Mouse (Mus musculus) Patski (cell line): Measurements from ENCODE around the gene Rnaseh2a. TPM values are rescaled to one million over a fixed set of nuclear protein-coding genes. Genes with fewer than 3 reads are reported as not detected.

Experiments used
- ATAC-seq: fragments of 100-300 bp; one replicate; pipeline ENCODE4 v1.8.0; 2021
- CTCF ChIA-PET: fragments of 350-600 bp; sonication (Branson Sonifier 250); formaldehyde crosslinking; loops from one replicate; lab custom pipeline; 2022; ENCODE audit warnings: inconsistent platforms; lab: Charles Lee
- POLR2A ChIA-PET: fragments of 350-600 bp; sonication (Branson Sonifier 250); formaldehyde crosslinking; loops from one replicate; lab custom pipeline; 2022; ENCODE audit warnings: antibody characterized with exemption, inconsistent platforms; lab: Charles Lee
- DNase-seq: peaks from one replicate; pipeline ENCODE4 v3.0.0-alpha.2; 2011; ENCODE audit warnings: low read depth, low spot score
- H3K27me3 ChIP-seq: fragments of 371-371 bp; one replicate; pipeline ENCODE4 v1.5.1; 2021
- CTCF ChIP-seq: fragments of 100-300 bp; IDR thresholded peaks from one replicate; pipeline ENCODE4 v1.5.1; 2021
- in situ Hi-C: fragments of 300-500 bp; cut with MboI; formaldehyde crosslinking; loops from 3 replicates; pipeline ENCODE4 v1.11.1; 2018; ENCODE audit warnings: low pct_unique_long_range_greater_than_20kb, mixed read lengths
- polyA plus RNA-seq: library from polyadenylated mRNA; unstranded; gene quantifications from one replicate; pipeline ENCODE4 v1.2.3, GENCODE M21; 2021

The Rnaseh2a gene
- polyA plus RNA-seq, 1 experiment from 2014 or later: 91.5 TPM

DNA sequence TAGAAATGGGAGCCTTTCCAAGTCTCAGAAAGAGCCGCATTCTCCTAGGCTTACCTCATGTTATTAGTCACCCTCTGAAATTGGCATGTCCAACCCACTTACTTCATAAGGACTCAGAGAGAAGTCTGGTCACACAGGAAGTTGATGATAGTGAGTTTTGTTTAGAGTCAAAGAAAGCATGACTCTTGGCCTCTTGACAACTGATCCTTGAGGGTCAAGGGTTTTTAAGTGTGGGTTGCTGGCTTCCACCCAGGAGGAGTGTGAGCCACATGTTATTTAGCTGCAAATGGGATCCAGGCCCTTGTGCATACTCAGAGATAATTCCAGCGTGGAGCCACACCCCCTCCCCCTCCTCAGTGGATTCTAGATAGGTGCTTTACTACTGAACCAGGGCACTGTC is 48.0 kb downstream of the Rnaseh2a start:
- ATAC-seq: no peak
- in situ Hi-C loops: loop anchor here (5.0 kb wide), 1 partner anchor 36 kb away; no protein-coding TSS in a partner anchor
- CTCF ChIA-PET: interaction anchor here (1.3 kb wide), 1 partner anchor 18 kb away, joined by 3 read pairs; no protein-coding TSS in a partner anchor

DNA sequence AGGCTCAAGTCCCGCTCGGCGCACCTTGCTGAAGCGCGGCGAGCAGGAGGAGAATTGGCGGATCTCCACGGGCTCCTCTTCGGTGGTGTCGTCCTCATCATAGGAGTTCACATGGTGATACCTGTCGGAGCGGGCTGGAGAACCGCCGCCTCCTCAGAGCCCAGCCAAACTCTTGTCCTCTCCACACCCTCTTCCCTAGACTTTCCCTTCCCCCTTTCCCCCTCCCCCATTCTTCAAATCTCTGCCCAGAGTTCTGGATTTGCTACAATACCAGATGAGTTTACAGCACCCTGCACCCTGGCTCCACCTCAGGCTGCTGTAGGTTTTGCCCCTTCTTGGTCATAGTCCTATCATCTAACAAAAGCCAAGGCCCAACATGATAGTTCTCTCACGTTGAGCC is 50.9 kb downstream of the Rnaseh2a start:
- in situ Hi-C loops: no loop called here

More for the DNA sequence above, 48.0 kb downstream of the Rnaseh2a start:
- POLR2A ChIA-PET: no interaction called here
- TF ChIP-seq CTCF: no peak
- peak; percentile 4 for DNase-seq
- peaks cover 10% of the 10 kb centered on the region for H3K27me3 ChIP-seq

DNA sequence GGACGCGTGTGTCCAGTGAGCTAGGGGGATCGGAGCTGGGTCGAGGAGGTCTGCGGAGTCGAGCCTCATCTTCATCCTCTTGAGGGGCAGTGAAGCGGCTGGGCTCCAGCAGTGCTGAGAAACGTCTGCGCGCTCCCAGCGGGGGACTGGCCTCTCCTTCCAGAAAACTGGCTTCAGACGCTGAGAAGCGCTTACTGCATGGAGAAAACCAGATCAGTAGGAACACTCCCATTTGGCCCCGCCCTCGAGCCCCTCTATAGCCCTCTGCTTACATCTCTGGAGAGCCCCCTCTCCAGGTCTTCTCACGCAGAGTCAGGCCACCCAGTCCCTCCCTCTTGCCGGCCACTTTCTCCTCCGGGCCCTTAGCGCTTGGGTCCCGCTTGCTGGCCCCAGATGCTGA is 51.8 kb downstream of the Rnaseh2a start:
- TF ChIP-seq CTCF: no peak
- in situ Hi-C loops: no loop called here
- ATAC-seq: no peak
- peaks cover 12% of the 10 kb centered on the region for H3K27me3 ChIP-seq
- ChIA-PET POLR2A (no interaction called here), CTCF (no interaction called here)
- DNase-seq: no peak

More for the DNA sequence above, 50.9 kb downstream of the Rnaseh2a start:
- ATAC-seq (no peak), DNase-seq (no peak)
- ChIA-PET POLR2A (no interaction called here), CTCF (no interaction called here)
- H3K27me3 ChIP-seq: peaks cover 12% of the 10 kb centered on the region
- TF ChIP-seq CTCF: no peak

DNA sequence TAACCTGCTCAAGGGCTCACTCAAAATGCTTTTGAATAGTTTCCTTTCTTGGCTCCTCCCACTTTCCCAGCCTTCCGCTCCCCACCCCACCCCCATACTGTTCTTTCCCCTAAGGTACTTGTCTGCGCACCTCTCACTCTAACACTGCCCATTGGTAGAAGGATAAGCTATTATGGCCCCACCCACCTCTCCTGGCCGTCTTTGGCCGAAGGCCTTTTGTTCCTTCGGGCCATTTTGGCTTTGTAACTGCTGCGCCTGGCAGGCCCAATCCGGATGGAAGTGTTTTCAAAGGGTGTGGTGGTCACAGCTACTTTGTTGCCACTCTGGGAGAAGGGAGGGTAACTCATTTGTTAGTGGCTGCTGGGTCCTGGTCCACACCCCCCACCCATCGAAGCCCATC is 54.3 kb downstream of the Rnaseh2a start:
- DNase-seq: no peak
- no peak for TF ChIP-seq CTCF
- H3K27me3 ChIP-seq: peaks cover 12% of the 10 kb centered on the region
- no peak for ATAC-seq
- in situ Hi-C loops: no loop called here
- ChIA-PET POLR2A (no interaction called here), CTCF (interaction anchor here (1.0 to 1.5 kb wide), 2 partner anchors 13 to 44 kb away, joined by 3 read pairs; no protein-coding TSS in a partner anchor)

DNA sequence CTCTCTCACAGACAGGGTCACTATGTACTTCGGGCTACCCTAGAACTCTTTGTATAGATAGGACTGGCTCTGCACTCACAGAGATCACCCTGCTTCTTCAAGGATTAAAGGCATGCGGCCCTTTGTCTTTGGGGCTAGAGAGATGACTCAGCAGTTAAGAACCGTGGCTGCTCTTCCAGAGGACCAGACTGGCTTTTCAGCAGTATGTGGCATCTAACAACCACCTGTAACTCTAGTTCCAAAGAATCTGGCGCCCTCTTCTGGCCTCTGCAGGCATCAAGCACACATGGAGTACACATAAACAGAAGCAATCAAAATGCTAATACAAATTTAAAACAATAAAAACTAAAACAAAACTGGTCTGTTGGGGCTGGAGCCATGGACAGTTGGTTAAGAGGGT is 55.6 kb downstream of the Rnaseh2a start:
- in situ Hi-C loops: no loop called here
- ATAC-seq (peak; percentile 34), DNase-seq (no peak)
- no peak for TF ChIP-seq CTCF
- H3K27me3 ChIP-seq: peaks cover 12% of the 10 kb centered on the region
- ChIA-PET POLR2A (no interaction called here), CTCF (no interaction called here)

DNA sequence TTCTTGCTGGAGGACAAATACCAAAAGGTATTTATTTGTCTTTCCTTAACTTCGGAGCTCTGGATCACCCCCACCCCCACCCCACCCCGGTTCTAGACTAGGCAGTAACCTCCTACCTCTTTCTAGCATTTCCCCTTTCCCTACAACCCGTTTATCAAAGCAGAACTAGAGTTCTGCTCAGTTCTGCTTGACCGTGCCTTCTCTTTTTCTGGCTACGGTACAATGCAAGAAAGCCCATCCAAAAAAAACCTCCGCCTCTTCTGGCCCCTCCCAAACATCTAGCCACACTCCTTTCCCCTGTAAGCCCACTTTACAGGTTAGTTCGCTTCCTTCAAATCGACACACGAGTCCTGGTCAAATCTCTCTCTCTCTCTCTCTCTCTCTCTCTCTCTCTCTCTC is 56.1 kb downstream of the Rnaseh2a start:
- POLR2A ChIA-PET: no interaction called here

DNA sequence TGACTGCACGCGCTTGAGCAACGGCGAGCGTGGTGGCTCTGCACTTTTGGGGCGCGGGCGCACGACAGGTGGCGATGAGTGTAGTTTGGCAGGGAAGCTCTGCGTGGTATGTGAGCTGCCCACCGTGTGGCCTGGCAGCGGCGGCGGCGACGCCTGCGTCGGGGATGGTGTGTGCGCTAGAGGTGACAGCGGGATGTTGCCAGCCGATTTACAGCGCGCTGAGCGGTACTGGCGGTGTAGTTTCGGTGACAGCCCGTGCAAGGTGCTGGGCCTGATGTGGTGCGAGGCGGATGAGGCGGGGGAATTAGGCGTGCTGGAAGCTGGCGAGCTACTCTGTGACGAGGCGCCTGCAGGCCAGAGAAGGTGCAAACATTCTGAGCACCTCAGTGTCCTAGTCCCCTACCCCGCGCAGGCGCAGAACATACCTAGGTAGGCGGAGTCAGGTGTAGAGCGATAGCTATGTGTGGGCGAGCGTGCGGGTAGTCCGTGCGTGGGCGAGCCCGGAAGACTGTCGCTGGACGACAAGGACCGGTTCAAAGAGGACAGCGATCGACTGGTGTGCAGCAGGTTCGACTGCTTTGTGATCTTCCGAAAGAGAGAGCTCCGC is 56.6 kb downstream of the Rnaseh2a start:
- POLR2A ChIA-PET: no interaction called here
- peaks cover 12% of the 10 kb centered on the region for H3K27me3 ChIP-seq
- TF ChIP-seq CTCF: no peak
- in situ Hi-C loops: no loop called here
- ATAC-seq: no peak
- CTCF ChIA-PET: no interaction called here
- DNase-seq: no peak

More for the DNA sequence above, 56.1 kb downstream of the Rnaseh2a start:
- TF ChIP-seq CTCF: no peak
- DNase-seq: no peak
- ATAC-seq: no peak
- in situ Hi-C loops: no loop called here
- peaks cover 12% of the 10 kb centered on the region for H3K27me3 ChIP-seq
- CTCF ChIA-PET: no interaction called here

DNA sequence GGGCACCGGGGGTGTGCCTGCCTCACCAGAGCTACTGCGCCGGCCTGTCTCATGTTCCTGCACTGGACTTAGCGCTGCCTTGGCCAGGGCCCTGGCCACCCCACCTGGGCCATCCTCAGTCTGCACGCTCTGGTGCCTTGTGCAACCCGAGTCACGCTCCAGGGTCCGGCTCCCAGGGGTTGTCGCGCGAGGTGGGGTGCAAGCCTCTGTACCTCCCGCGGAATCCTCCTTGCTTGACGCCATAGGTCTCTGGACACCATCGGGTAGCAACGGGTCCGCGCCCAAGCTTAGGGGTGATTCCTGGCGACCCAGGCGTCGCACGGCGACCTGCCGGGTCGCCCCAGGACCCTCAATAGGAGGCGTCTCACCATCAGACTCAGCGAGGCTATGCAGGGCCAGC is 57.2 kb downstream of the Rnaseh2a start:
- DNase-seq (no peak), ATAC-seq (no peak)
- POLR2A ChIA-PET: no interaction called here
- CTCF ChIA-PET: no interaction called here
- H3K27me3 ChIP-seq: peaks cover 9% of the 10 kb centered on the region
- in situ Hi-C loops: no loop called here
- no peak for TF ChIP-seq CTCF

DNA sequence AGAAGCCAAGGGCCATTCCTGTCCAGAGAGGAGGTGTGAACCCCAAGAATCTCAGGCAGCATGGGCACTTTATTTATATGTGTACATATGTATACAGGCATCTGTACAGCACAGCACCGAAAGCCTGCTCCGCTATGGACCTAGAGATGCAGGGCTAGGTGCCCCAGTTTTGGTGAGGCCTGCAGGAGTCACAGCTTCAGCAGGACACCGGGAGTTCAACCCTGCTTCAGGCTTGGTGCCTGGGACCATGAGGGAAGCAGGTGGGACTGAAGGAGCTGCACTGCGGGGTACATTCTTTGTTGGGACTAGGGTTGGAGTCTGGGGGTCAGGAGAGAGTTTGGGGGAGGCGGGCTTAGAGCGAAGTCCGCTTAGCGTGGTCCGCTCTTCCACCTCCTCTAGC is 57.7 kb downstream of the Rnaseh2a start:
- in situ Hi-C loops: no loop called here
- POLR2A ChIA-PET: no interaction called here
- H3K27me3 ChIP-seq: peaks cover 3% of the 10 kb centered on the region

DNA sequence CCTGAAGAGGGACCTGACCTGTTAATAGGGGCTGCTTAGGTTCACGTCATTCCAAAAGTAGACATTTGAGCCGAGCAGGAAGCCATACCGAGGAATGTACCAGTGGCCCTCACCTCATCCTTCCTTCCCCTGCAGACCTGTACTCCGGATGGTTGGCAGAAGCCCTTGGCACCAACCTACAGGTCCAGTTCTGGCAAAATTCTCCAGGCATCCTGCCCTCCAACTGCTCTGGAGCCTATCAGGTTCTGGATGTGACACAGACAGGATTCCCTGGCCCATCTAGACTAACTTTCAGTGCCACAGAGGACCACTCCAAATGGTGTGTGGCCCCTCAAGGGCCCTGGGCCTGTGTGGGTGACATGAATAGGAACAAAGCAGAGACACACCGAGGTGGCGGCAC is 59.0 kb downstream of the Rnaseh2a start:
- no peak for ATAC-seq
- CTCF ChIA-PET: no interaction called here

More for the DNA sequence above, 57.7 kb downstream of the Rnaseh2a start:
- DNase-seq: no peak
- TF ChIP-seq CTCF: no peak
- no peak for ATAC-seq
- CTCF ChIA-PET: no interaction called here

DNA sequence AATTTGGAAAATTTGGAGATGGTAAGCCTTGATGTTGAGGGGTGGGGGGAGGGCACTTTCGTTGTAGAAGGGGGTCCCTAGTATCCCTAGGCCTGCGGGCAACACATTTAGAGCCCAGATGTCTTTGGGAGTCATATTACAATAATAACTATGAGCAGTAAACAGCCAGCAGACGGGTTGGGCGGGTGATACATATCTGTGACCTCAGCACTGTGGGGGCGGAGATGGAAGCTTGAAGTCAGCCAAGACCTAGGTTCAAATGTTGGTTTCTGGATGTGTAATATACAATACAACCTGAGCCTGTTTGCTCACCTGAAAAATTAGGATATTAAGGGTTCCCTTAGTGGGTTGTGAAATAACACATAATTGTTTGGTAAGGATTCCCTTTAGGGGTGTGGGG is 59.6 kb downstream of the Rnaseh2a start:
- no peak for DNase-seq
- TF ChIP-seq CTCF: no peak
- ChIA-PET POLR2A (interaction anchor here (0.6 to 0.7 kb wide), 2 partner anchors 80 to 1206 kb away, joined by 4 to 5 read pairs; no protein-coding TSS in a partner anchor), CTCF (interaction anchor here (0.6 kb wide), 1 partner anchor 28 kb away, joined by 3 read pairs; no protein-coding TSS in a partner anchor)
- in situ Hi-C loops: no loop called here
- no peak for ATAC-seq
- no peaks in the 10 kb centered on the region for H3K27me3 ChIP-seq

More for the DNA sequence above, 59.0 kb downstream of the Rnaseh2a start:
- no peak for DNase-seq
- TF ChIP-seq CTCF: no peak
- H3K27me3 ChIP-seq: no peaks in the 10 kb centered on the region
- POLR2A ChIA-PET: no interaction called here
- in situ Hi-C loops: no loop called here
